Mouse (Mus musculus) spleen, postnatal 4 days (tissue): ENCODE data around the gene 0610037L13Rik.
A peak's percentile ranks its signal among the peaks of the same experiment; 100 is the strongest.

Source experiments
- DNase-seq, 2 experiments: peaks; one replicate each; pipeline ENCODE4 v3.0.0; 2022; ENCODE audit warnings: low spot score in 2 of 2

Gene 0610037L13Rik

DNA sequence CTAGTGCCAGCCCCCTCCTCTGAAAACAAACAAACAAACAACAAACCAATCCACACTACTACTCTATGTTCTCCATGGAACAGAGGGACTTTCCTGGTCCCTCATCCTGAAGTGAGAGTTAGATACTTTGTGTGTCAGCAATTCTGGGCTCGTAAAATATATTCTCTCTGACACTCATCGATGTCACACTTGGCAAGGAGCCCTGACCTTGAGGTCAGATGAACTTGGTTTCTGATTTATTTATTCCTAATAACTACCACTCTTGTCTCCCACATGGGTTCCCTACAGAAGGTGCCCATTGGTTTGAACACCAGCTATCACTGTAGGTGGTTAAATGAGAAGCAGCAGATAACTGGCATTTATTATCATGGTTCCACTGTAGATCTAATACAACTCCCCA is 30.7 kb downstream of the 0610037L13Rik start:
- DNase-seq, result no peak

- no peak for DNase-seq
Observed at GRCm38 (mm10) chr4:107921152-107921695, 31.6 kb downstream of the 0610037L13Rik start.

GRCm38 (mm10) chr4:107921952-107922351 is 32.3 kb downstream of the 0610037L13Rik start:
- DNase-seq, result no peak

DNA sequence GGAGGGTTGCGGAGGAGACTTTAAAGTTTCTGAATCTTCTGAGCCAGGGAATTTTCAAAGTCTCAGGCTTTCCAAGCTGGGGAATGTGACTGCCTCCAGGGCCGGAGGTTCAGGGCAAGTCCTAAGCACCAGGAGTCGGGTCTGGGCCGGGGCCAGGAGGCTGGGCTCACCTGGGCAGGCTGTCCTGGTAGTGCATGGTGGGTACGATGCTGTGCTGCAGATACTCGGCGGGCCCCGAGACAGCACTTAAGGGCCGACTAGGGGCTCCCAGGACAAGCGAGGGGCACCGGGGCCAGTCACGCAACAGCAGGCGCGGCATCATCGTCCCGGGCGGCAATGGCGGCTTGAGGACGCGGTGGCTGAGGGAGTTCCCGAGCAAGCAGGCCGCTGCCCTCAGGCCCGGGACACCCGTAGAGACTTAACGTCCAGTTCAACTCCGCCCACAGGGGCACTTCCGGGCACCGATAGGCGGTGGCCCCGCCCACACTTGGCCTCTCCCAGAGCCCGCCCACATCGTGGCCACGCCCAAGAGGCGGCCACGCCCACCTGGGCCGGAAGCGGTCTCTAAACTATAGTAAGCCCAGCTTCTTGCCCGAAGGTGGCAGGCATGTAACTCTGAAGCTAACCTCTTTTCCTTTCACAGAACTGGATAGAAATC is 33.7 kb downstream of the 0610037L13Rik start, which contains the start of gene Cpt2:
TSS of gene Cpt2 (minus strand) at position 466 of the 658 bp plus-strand sequence.
- peak; percentile 96 to 98 for DNase-seq

- DNase-seq, result no peak
Observed at GRCm38 (mm10) chr4:107923803-107924194, 34.2 kb downstream of the 0610037L13Rik start.

DNA sequence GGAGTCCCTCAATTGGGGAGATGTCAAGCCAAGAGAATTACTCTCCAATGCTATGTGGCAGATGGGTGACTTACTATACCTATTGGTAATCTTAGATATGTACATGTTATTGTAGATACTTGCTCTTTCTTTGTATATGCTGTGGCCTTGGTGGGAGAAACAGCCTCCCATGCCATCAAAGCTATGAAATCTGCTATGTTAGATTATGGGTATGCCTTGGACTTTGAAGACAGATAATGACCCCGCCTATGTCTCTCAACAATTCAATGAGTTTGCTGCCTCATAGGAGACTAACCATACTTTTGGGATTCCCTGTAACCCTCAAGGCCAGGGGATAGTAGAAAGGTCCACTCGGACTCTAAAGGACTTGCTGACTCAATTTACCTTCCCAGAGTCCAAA is 38.7 kb downstream of the 0610037L13Rik start:
- no peak for DNase-seq

GRCm38 (mm10) chr4:107928726-107929125 is 39.1 kb downstream of the 0610037L13Rik start:
- DNase-seq, result no peak

GRCm38 (mm10) chr4:107931453-107931852 is 41.8 kb downstream of the 0610037L13Rik start:
- DNase-seq, result no peak

GRCm38 (mm10) chr4:107933239-107933638 is 43.6 kb downstream of the 0610037L13Rik start:
- DNase-seq, result no peak

- DNase-seq, result no peak
Observed at GRCm38 (mm10) chr4:107935254-107935653, 45.6 kb downstream of the 0610037L13Rik start.

DNA sequence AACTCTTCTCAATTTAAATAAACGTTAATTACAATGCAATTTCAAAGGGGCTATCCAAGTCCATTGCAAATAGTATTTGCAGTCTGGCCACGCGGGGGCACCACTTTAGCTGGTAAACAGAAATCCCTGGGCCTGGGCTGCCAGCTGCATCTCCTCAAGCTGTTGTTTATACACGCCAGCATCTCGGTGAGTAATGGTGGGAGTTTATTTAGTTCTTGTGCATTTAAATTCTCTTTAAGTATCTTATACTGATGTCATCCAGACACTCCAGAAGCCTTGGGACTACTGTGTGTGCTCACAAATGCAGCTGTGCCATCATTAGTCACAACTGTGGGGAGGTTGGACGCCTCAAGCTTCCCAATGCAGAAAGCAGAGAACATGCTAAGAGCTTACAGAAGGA is 47.7 kb downstream of the 0610037L13Rik start:
- peak; percentile 24 to 69 for DNase-seq

- DNase-seq, result no peak
Observed at GRCm38 (mm10) chr4:107938124-107938523, 48.5 kb downstream of the 0610037L13Rik start.

- DNase-seq, result no peak
Observed at GRCm38 (mm10) chr4:107942741-107943140, 53.1 kb downstream of the 0610037L13Rik start.

- no peak for DNase-seq
Observed at GRCm38 (mm10) chr4:107944141-107944540, 54.5 kb downstream of the 0610037L13Rik start.
